Mouse (Mus musculus) embryonic facial prominence, embryonic 13.5 days (tissue): ENCODE measurements around the gene Dusp1. TPM values are rescaled to one million over a fixed set of nuclear protein-coding genes. Genes with fewer than 3 reads are reported as not detected.

Experiments
- ATAC-seq: fragments of 200-750 bp; cut with Nextera tagmentation; 2 replicates; pipeline ENCODE4 v1.8.0; 2017; ENCODE audit warnings: low read depth; ENCODE audit not compliant: insufficient number of reproducible peaks, insufficient read depth, low FRiP score, low TSS enrichment
- H3K27ac ChIP-seq: fragments of 300-500 bp; sonication (generic); 2 replicates; pipeline ENCODE4 v1.5.1; 2015; ENCODE audit warnings: moderate library complexity, mild to moderate bottlenecking, inconsistent platforms
- H3K27me3 ChIP-seq: fragments of 300-500 bp; sonication (generic); 2 replicates; pipeline ENCODE4 v1.6.1; 2015; ENCODE audit warnings: mild to moderate bottlenecking, inconsistent platforms
- H3K36me3 ChIP-seq: fragments of 300-500 bp; sonication (generic); 2 replicates; pipeline ENCODE4 v1.6.1; 2015; ENCODE audit warnings: mild to moderate bottlenecking, inconsistent platforms
- H3K4me1 ChIP-seq: fragments of 300-500 bp; sonication (generic); 2 replicates; pipeline ENCODE4 v1.6.1; 2015; ENCODE audit warnings: inconsistent platforms
- H3K4me2 ChIP-seq: fragments of 300-500 bp; sonication (generic); 2 replicates; pipeline ENCODE4 v1.6.1; 2015; ENCODE audit warnings: moderate library complexity, mild to moderate bottlenecking, inconsistent platforms
- H3K4me3 ChIP-seq: fragments of 300-500 bp; sonication (generic); 2 replicates; pipeline ENCODE4 v1.5.1; 2015; ENCODE audit warnings: mild to moderate bottlenecking, inconsistent platforms
- H3K9ac ChIP-seq: fragments of 300-500 bp; sonication (generic); 2 replicates; pipeline ENCODE4 v1.6.1; 2015; ENCODE audit warnings: mild to moderate bottlenecking, inconsistent platforms
- H3K9me3 ChIP-seq: fragments of 300-500 bp; sonication (generic); 2 replicates; pipeline ENCODE4 v1.6.1; 2016; ENCODE audit warnings: inconsistent platforms
- WGBS: fragments of 180-500 bp; shearing (Covaris S2); methylation state at CpG from one replicate; pipeline ENCODE4 v1.1.7; 2015; ENCODE audit warnings: mixed read lengths; 5-methylcytosine and 5-hydroxymethylcytosine counted together
- polyA plus RNA-seq: library from polyadenylated mRNA; unstranded; fragments of >200 nt; fragmentation: Nextera tagmentation; extraction: Ambion mirVana; gene quantifications from 2 replicates; pipeline ENCODE4 v1.2.1, GENCODE M21; 2015

Dusp1 gene
- polyA plus RNA-seq, 1 experiment from 2014 or later: 13.2 TPM

- Histone ChIP-seq H3K4me2 (no peak overlapping the region), H3K9ac (no peak overlapping the region), H3K27ac (no peak overlapping the region), H3K36me3 (no peaks in the 10 kb centered on the region), H3K9me3 (no peaks in the 10 kb centered on the region), H3K4me1 (peaks cover 6% of the 10 kb centered on the region; the same call in 1 of the 2 replicates), H3K4me3 (no peak overlapping the region), H3K27me3 (peaks cover 15% of the 10 kb centered on the region)
- no peak for ATAC-seq
- 68% methylated on average over 3 of the region's 3 CpGs for WGBS
These were observed 8.9 kb downstream of the Dusp1 start for GRCm38 (mm10) chr17:26553033-26553432.

- WGBS: 86% methylated on average over 6 of the region's 6 CpGs
- Histone ChIP-seq H3K9ac (no peak overlapping the region), H3K9me3 (no peaks in the 10 kb centered on the region), H3K4me3 (no peak overlapping the region), H3K36me3 (no peaks in the 10 kb centered on the region), H3K27ac (no peak overlapping the region), H3K27me3 (peaks cover 15% of the 10 kb centered on the region), H3K4me1 (peaks cover 6% of the 10 kb centered on the region; the same call in 1 of the 2 replicates), H3K4me2 (no peak overlapping the region)
- no peak for ATAC-seq
These were observed 10.8 kb downstream of the Dusp1 start for GRCm38 (mm10) chr17:26551104-26551503.

GRCm38 (mm10) chr17:26549148-26549809 lies 12.6 kb downstream of the Dusp1 start:
- Histone ChIP-seq H3K4me3 (no peak overlapping the region), H3K4me2 (no peak overlapping the region), H3K27me3 (peaks cover 15% of the 10 kb centered on the region), H3K36me3 (no peaks in the 10 kb centered on the region), H3K27ac (no peak overlapping the region), H3K4me1 (peaks cover 6% of the 10 kb centered on the region; the same call in 1 of the 2 replicates), H3K9me3 (no peaks in the 10 kb centered on the region), H3K9ac (peak overlapping the region; percentile 44; the same call in 1 of the 2 replicates)
- no peak for ATAC-seq
- WGBS: 8% methylated on average over 12 of the region's 12 CpGs

GRCm38 (mm10) chr17:26548566-26548965 lies 13.4 kb downstream of the Dusp1 start:
- WGBS: 13% methylated on average over 5 of the region's 5 CpGs
- no peak for ATAC-seq
- no peak overlapping the region for H3K4me2 ChIP-seq
- H3K4me1 ChIP-seq: peaks cover 6% of the 10 kb centered on the region; the same call in 1 of the 2 replicates
- H3K27me3 ChIP-seq: peaks cover 15% of the 10 kb centered on the region
- no peak overlapping the region for H3K4me3 ChIP-seq
- no peaks in the 10 kb centered on the region for H3K9me3 ChIP-seq
- no peaks in the 10 kb centered on the region for H3K36me3 ChIP-seq
- H3K9ac ChIP-seq: no peak overlapping the region
- no peak overlapping the region for H3K27ac ChIP-seq

GRCm38 (mm10) chr17:26547771-26548170 lies 14.2 kb downstream of the Dusp1 start:
- H3K36me3 ChIP-seq: no peaks in the 10 kb centered on the region
- peaks cover 15% of the 10 kb centered on the region for H3K27me3 ChIP-seq
- no peaks in the 10 kb centered on the region for H3K9me3 ChIP-seq
- no peak overlapping the region for H3K9ac ChIP-seq
- no peak overlapping the region for H3K4me2 ChIP-seq
- ATAC-seq: no peak
- WGBS: 20% methylated on average over 7 of the region's 7 CpGs
- H3K27ac ChIP-seq: no peak overlapping the region
- H3K4me1 ChIP-seq: peaks cover 6% of the 10 kb centered on the region; the same call in 1 of the 2 replicates
- no peak overlapping the region for H3K4me3 ChIP-seq

GRCm38 (mm10) chr17:26544319-26544963 lies 17.5 kb downstream of the Dusp1 start:
- 0 out of 2 replicates have a peak overlapping the region, but pooled peaks have one; percentile 35 for H3K27ac ChIP-seq
- WGBS: 78% methylated on average over 8 of the region's 8 CpGs
- no peaks in the 10 kb centered on the region for H3K9me3 ChIP-seq
- peaks cover 6% of the 10 kb centered on the region; the same call in 1 of the 2 replicates for H3K4me1 ChIP-seq
- no peak overlapping the region for H3K9ac ChIP-seq
- H3K36me3 ChIP-seq: no peaks in the 10 kb centered on the region
- peaks cover 4% of the 10 kb centered on the region for H3K27me3 ChIP-seq
- no peak overlapping the region for H3K4me3 ChIP-seq
- no peak for ATAC-seq
- H3K4me2 ChIP-seq: no peak overlapping the region

- H3K9me3 ChIP-seq: no peaks in the 10 kb centered on the region
- H3K36me3 ChIP-seq: no peaks in the 10 kb centered on the region
- WGBS: 81% methylated on average over 5 of the region's 5 CpGs
- no peaks in the 10 kb centered on the region for H3K4me1 ChIP-seq
- H3K4me2 ChIP-seq: no peak overlapping the region
- no peak overlapping the region for H3K9ac ChIP-seq
- ATAC-seq: no peak
- H3K4me3 ChIP-seq: no peak overlapping the region
- H3K27ac ChIP-seq: no peak overlapping the region
- no peaks in the 10 kb centered on the region; the same call in 1 of the 2 replicates for H3K27me3 ChIP-seq
These were observed 21.8 kb downstream of the Dusp1 start for GRCm38 (mm10) chr17:26540083-26540482.

- no peak overlapping the region for H3K4me2 ChIP-seq
- 33% methylated on average over 6 of the region's 6 CpGs for WGBS
These were observed 24.0 kb downstream of the Dusp1 start for GRCm38 (mm10) chr17:26537722-26538471.

GRCm38 (mm10) chr17:26535251-26536136 lies 26.4 kb downstream of the Dusp1 start:
- Histone ChIP-seq H3K27me3 (no peaks in the 10 kb centered on the region; the same call in 1 of the 2 replicates), H3K9me3 (no peaks in the 10 kb centered on the region), H3K36me3 (no peaks in the 10 kb centered on the region), H3K4me3 (no peak overlapping the region), H3K4me2 (no peak overlapping the region), H3K4me1 (peaks cover 14% of the 10 kb centered on the region), H3K9ac (no peak overlapping the region), H3K27ac (no peak overlapping the region)
- ATAC-seq: no peak
- 74% methylated on average over 7 of the region's 7 CpGs for WGBS

More at GRCm38 (mm10) chr17:26537722-26538471, 24.0 kb downstream of the Dusp1 start:
- Histone ChIP-seq H3K36me3 (no peaks in the 10 kb centered on the region), H3K9me3 (no peaks in the 10 kb centered on the region), H3K27me3 (no peaks in the 10 kb centered on the region; the same call in 1 of the 2 replicates), H3K4me1 (0 out of 2 replicates have a peak, but pooled peaks cover 6% of the 10 kb centered on the region), H3K27ac (no peak overlapping the region), H3K4me3 (no peak overlapping the region), H3K9ac (no peak overlapping the region)
- no peak for ATAC-seq

GRCm38 (mm10) chr17:26534695-26535094 lies 27.2 kb downstream of the Dusp1 start:
- WGBS: 85% methylated on average over 5 of the region's 5 CpGs
- H3K27me3 ChIP-seq: no peaks in the 10 kb centered on the region; the same call in 1 of the 2 replicates
- H3K27ac ChIP-seq: no peak overlapping the region
- no peak overlapping the region for H3K4me3 ChIP-seq
- no peaks in the 10 kb centered on the region for H3K36me3 ChIP-seq
- no peak overlapping the region for H3K4me2 ChIP-seq
- no peak overlapping the region for H3K9ac ChIP-seq
- H3K4me1 ChIP-seq: peaks cover 22% of the 10 kb centered on the region
- ATAC-seq: no peak
- H3K9me3 ChIP-seq: no peaks in the 10 kb centered on the region
